Mouse (Mus musculus) embryonic facial prominence, embryonic 15.5 days (tissue): Measurements from ENCODE around the gene Fggy. TPM values are rescaled to one million over a fixed set of nuclear protein-coding genes. Genes with fewer than 3 reads are reported as not detected.
A peak's percentile ranks its signal among the peaks of the same experiment; 100 is the strongest.

Source experiments
- ATAC-seq: fragments of 200-750 bp; cut with Nextera tagmentation; 2 replicates; pipeline ENCODE4 v1.8.0; 2017; ENCODE audit warnings: low read depth, moderate TSS enrichment; ENCODE audit not compliant: insufficient number of reproducible peaks, low FRiP score, low TSS enrichment
- H3K27ac ChIP-seq: fragments of 300-500 bp; sonication (generic); replicated peaks from 2 replicates; pipeline ENCODE4 v1.5.1; 2015; ENCODE audit warnings: mild to moderate bottlenecking, inconsistent platforms
- H3K27me3 ChIP-seq: fragments of 300-500 bp; sonication (generic); 2 replicates; pipeline ENCODE4 v1.6.1; 2015; ENCODE audit warnings: inconsistent platforms
- H3K36me3 ChIP-seq: fragments of 300-500 bp; sonication (generic); 2 replicates; pipeline ENCODE4 v1.6.1; 2015; ENCODE audit warnings: mild to moderate bottlenecking, inconsistent platforms
- H3K4me1 ChIP-seq: fragments of 300-500 bp; sonication (generic); 2 replicates; pipeline ENCODE4 v1.6.1; 2015; ENCODE audit warnings: inconsistent platforms
- H3K4me2 ChIP-seq: fragments of 300-500 bp; sonication (generic); replicated peaks from 2 replicates; pipeline ENCODE4 v1.6.1; 2015; ENCODE audit warnings: mild to moderate bottlenecking, inconsistent platforms
- H3K4me3 ChIP-seq: fragments of 300-500 bp; sonication (generic); replicated peaks from 2 replicates; pipeline ENCODE4 v1.5.1; 2015; ENCODE audit warnings: mild to moderate bottlenecking, inconsistent platforms
- H3K9ac ChIP-seq: fragments of 300-500 bp; sonication (generic); 2 replicates; pipeline ENCODE4 v1.6.1; 2015; ENCODE audit warnings: inconsistent platforms
- H3K9me3 ChIP-seq: fragments of 300-500 bp; sonication (generic); replicated peaks from 2 replicates; pipeline ENCODE4 v1.6.1; 2016; ENCODE audit warnings: inconsistent platforms
- WGBS: fragments of 180-500 bp; shearing (Covaris S2); methylation state at CpG from one replicate; pipeline ENCODE4 v1.1.7; 2015; 5-methylcytosine and 5-hydroxymethylcytosine counted together
- polyA plus RNA-seq: library from polyadenylated mRNA; unstranded; fragments of >200 nt; fragmentation: Nextera tagmentation; extraction: Ambion mirVana; gene quantifications from 2 replicates; pipeline ENCODE4 v1.2.1, GENCODE M21; 2015

Gene Fggy
- polyA plus RNA-seq, 1 experiment from 2014 or later: 9.6 TPM

DNA sequence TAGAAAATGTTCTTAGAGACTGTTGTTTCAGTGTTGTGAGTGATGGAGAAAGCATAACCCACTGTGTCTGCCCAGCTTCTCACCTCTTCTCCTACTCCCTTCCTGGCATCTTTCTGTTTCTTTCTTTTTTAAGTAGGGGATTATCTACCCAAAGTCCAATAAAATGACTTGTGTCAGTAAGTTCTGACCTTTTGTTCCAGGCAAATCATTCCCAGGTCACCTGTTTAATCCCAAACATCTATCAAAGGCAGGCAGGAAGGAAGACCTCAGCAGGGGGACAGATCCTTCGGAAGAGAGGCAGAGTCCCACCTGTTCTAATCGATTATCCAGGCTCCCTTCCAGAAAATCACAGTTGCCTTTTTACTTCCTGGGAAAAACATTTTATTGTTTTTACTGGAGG, 143.1 kb downstream of the Fggy start:
- Histone ChIP-seq H3K9ac (no peak overlapping the region), H3K4me1 (no peaks in the 10 kb centered on the region), H3K36me3 (no peaks in the 10 kb centered on the region), H3K27ac (no peak overlapping the region), H3K4me2 (no peak overlapping the region), H3K9me3 (no peaks in the 10 kb centered on the region), H3K27me3 (no peaks in the 10 kb centered on the region), H3K4me3 (no peak overlapping the region)
- 51% methylated on average over 2 of the region's 2 CpGs for WGBS
- ATAC-seq: no peak

DNA sequence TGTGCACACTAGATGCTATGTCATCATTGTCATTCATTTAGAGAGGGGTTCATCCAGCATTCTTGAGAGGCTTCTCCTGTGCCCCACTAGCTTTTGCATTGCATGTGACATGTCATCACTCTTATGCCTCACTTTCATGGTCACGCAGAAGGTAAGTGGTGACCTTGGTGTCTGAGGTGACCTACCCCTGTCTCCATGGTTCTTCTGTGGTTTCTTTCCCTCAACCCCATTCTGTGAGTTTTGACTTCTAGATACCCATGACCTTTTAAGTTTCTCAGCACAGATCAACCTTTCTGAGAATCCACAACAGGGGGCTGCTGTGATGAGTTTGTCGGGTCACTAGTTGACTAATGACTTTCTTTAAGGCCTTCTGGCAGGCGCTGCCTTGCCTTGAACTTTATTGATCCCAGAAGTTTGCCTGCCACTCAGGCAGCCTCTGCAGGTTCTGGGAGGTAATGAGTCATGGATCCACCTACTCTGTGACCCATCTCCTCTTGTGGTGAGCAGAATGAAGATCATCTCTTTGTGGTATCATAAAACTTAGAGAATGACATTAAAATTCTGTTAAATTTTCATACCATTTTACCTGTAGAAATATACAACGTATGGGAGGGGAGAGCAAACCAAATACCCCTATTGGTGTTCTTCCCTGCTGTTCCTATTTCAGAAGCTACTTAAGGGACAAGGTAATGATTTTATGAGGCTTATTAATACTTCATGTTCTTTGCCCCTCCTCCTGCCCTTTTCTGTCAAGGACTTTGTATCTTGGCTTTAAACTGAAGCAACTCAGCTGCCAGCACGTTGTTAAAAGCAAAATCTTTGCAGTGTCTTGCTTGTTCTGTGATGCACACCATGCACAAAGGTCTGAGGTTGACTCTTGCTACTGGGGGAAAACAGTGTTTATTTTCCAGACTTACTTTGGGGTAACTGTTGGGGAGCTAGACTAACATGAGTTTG, 150.9 kb downstream of the Fggy start:
- no peaks in the 10 kb centered on the region for H3K27me3 ChIP-seq
- no peak overlapping the region for H3K4me2 ChIP-seq
- no peak overlapping the region for H3K4me3 ChIP-seq
- H3K9me3 ChIP-seq: no peaks in the 10 kb centered on the region
- no peak overlapping the region for H3K9ac ChIP-seq
- H3K4me1 ChIP-seq: no peaks in the 10 kb centered on the region
- no peak overlapping the region for H3K27ac ChIP-seq
- no peaks in the 10 kb centered on the region for H3K36me3 ChIP-seq
- no peak for ATAC-seq
- 75% methylated on average over 5 of the region's 5 CpGs for WGBS

DNA sequence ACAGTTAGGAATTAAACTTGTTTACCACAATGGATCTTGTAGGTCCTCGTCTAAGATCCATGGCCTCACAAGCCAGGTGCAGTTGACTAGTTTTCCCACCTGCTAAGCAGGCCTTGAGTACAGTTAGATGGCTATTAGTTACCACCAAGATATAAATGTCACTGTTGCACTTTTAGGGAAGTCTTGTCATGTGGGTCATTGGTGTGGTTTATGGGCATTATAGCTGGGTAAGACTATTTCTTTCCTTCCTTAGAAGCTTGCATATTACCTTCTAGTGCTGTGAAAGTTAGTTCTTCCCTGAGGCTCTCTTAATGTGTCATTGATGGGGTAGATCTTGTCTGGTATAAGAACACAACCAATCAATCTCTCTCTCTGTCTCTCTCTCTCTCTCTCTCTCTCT, 152.4 kb downstream of the Fggy start:
- H3K4me2 ChIP-seq: no peak overlapping the region
- WGBS: 77% methylated on average over 1 of the region's 1 CpGs
- no peak for ATAC-seq
- no peaks in the 10 kb centered on the region for H3K4me1 ChIP-seq
- H3K27ac ChIP-seq: no peak overlapping the region
- no peaks in the 10 kb centered on the region for H3K36me3 ChIP-seq
- H3K27me3 ChIP-seq: no peaks in the 10 kb centered on the region
- no peak overlapping the region for H3K9ac ChIP-seq
- no peak overlapping the region for H3K4me3 ChIP-seq
- H3K9me3 ChIP-seq: no peaks in the 10 kb centered on the region

DNA sequence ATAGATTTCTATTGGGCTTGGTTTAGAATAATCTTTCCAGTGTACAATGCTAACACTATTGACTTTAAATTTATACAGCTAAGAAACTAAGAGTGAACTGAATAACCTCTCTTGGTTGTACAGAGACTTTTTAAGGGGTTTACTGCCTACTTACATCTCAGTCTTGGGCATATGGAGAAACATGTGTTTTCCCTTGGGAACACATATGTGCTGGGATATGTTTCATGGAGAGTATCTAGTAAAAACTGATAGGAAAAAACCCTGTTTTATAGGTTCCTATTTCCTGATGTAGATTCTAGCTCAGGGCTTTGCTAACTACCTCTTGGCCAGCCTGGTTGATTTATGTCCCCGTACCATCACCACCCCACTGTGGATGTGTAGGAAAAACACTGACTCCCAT, 155.5 kb downstream of the Fggy start:
- Histone ChIP-seq H3K4me1 (no peaks in the 10 kb centered on the region), H3K36me3 (no peaks in the 10 kb centered on the region), H3K4me3 (no peak overlapping the region), H3K9me3 (no peaks in the 10 kb centered on the region), H3K27ac (no peak overlapping the region), H3K27me3 (no peaks in the 10 kb centered on the region), H3K4me2 (no peak overlapping the region), H3K9ac (no peak overlapping the region)
- WGBS: 86% methylated on average over 1 of the region's 1 CpGs
- no peak for ATAC-seq

DNA sequence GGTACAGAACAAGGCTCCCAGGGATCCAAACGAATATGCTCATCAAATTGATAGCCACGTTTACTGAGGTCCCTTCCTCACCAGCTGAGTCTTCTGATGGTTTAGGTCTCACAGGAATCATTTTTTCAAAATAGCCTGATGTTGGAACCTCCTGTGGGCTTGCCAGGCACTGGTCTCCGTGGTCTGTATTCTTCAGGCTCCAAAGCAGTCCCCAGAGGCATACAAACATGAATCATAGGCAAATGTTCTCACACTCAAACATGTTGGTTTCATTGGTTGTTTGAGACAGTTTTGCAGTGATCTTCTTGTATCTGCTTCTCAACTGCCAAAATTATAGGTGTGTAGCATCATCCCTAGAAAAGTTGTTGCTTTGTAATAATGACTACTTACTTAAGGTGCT, 156.0 kb downstream of the Fggy start:
- no peaks in the 10 kb centered on the region for H3K4me1 ChIP-seq
- no peaks in the 10 kb centered on the region for H3K27me3 ChIP-seq
- no peaks in the 10 kb centered on the region for H3K9me3 ChIP-seq
- 78% methylated on average over 3 of the region's 3 CpGs for WGBS
- no peak overlapping the region for H3K9ac ChIP-seq
- H3K27ac ChIP-seq: no peak overlapping the region
- H3K36me3 ChIP-seq: no peaks in the 10 kb centered on the region
- no peak overlapping the region for H3K4me2 ChIP-seq
- no peak for ATAC-seq
- no peak overlapping the region for H3K4me3 ChIP-seq

DNA sequence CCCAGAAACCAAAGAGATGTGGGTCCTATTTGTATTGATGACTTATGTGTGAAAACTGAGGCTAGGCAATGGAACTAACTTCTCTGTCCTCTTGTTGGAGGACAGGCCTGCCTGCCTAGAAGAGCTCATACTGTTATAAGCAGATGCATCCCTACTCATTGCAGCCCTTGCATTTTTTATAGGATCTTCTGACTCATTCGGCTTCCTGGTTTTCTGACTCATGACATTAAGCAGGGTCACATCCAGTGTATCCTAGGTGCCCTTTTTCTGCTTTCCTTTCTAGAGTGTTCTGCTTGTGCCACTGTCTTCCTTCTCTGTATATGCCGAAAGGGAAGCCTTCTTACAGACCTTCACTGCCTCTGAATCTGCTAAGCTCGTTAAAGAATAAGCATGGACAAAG, 158.8 kb downstream of the Fggy start:
- 81% methylated on average over 3 of the region's 3 CpGs for WGBS
- no peaks in the 10 kb centered on the region for H3K9me3 ChIP-seq
- H3K36me3 ChIP-seq: no peaks in the 10 kb centered on the region
- H3K4me1 ChIP-seq: no peaks in the 10 kb centered on the region
- H3K9ac ChIP-seq: no peak overlapping the region
- no peak overlapping the region for H3K27ac ChIP-seq
- ATAC-seq: no peak
- no peaks in the 10 kb centered on the region for H3K27me3 ChIP-seq
- H3K4me3 ChIP-seq: no peak overlapping the region
- no peak overlapping the region for H3K4me2 ChIP-seq

DNA sequence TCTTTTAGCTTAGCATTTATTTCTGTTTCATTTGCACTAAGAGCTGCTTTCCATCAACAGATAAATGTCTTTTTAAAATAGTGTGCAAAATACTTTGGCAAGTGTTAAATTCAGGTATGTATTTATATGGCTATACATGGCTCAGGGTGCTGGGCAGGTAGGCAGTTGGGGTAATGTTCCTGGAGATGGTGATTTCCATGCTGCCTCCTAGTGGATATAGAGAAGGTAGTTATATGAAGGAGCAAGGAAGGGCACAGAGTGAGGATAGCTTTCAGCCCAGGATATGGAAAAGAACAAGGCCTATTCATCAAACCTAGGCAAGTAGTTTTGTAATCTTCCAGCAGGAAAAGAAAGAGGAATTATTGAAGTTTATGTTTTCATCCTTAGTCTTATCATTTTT, 166.3 kb downstream of the Fggy start:
- Histone ChIP-seq H3K27ac (no peak overlapping the region), H3K4me2 (no peak overlapping the region), H3K27me3 (no peaks in the 10 kb centered on the region), H3K9me3 (no peaks in the 10 kb centered on the region), H3K36me3 (no peaks in the 10 kb centered on the region), H3K9ac (no peak overlapping the region), H3K4me1 (no peaks in the 10 kb centered on the region), H3K4me3 (no peak overlapping the region)
- ATAC-seq: no peak

DNA sequence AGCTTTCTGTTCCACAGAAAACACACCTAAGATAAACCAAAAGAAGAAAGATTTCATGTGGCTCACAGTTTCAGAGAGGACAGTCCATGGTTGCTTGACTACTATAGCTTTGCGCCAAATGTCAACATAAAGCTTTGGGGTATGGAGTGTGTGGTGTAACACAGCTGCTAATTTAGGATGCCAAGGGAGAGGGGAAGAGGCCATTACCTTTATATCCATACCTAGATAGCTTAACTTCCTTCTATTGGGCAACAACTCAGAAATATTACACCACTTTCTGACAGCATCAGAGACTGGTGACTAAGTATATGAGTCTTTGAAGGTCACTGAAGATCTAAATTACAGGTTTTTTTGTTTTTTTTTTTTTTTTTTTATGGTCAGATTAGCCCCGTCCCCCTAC, 169.1 kb downstream of the Fggy start:
- Histone ChIP-seq H3K4me1 (0 out of 2 replicates have a peak, but pooled peaks cover 4% of the 10 kb centered on the region), H3K27ac (no peak overlapping the region), H3K4me3 (no peak overlapping the region), H3K9ac (no peak overlapping the region), H3K4me2 (no peak overlapping the region), H3K9me3 (no peaks in the 10 kb centered on the region), H3K36me3 (no peaks in the 10 kb centered on the region), H3K27me3 (no peaks in the 10 kb centered on the region)
- ATAC-seq: no peak
- 85% methylated on average over 2 of the region's 2 CpGs for WGBS

DNA sequence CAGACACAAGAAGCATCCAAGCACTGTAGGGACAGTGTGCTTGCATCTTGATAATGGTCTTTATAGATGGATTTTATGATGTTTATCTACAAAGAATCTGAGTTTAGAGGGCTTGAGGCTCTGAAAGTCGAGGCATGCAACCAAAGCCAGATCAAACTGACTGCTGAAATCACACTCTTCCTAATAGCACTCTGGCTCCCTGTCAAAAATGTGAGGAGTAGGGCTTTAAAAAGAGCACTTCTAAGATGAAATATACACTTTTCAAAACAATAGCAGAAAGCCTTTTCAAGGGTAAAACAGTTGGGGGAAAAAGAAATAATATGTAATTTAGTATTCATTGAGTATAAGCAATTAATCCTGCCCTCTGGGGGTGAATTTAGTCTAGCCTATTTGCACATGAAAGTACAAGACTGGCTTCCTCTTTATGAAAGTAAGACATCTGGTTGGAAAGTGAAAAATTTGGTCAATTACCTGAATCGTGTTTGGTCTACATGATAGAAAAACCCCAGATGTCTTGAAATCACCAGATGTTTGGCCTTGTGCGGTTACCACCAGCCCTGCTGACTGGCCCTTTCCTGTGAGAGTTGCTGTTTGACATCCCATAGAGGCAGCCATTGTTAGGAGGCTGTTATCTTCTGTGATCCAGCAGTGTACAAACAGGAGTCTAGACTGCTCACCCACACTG, 172.0 kb downstream of the Fggy start:
- 19% methylated on average over 3 of the region's 3 CpGs for WGBS
- Histone ChIP-seq H3K4me2 (no peak overlapping the region), H3K36me3 (no peaks in the 10 kb centered on the region), H3K4me1 (peaks cover 14% of the 10 kb centered on the region), H3K9ac (no peak overlapping the region), H3K27me3 (no peaks in the 10 kb centered on the region), H3K4me3 (no peak overlapping the region), H3K27ac (peak overlapping the region; percentile 51; the same call in 1 of the 2 replicates), H3K9me3 (no peaks in the 10 kb centered on the region)
- ATAC-seq: no peak; the same call in 1 of the 2 replicates

DNA sequence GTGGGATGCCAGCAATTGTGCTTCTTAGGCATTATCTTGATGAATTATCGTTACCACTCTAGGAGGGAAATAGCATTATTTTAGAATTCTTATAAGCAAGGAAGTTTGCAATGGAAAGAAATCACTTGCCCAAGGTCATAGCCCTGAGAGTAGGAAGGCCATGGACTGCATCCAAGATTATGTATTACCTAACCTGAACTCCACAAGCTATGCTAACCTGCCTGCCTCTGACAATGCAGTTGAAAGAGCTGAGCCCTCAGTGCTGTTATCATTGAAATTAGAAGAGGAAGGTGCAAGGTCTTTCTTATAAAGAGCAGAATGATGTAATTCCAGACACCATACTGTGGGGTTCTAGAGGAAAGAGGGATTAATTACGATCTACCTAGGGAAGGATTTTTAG, 173.8 kb downstream of the Fggy start:
- WGBS: 78% methylated on average over 2 of the region's 2 CpGs
- H3K4me1 ChIP-seq: peaks cover 14% of the 10 kb centered on the region
- H3K27ac ChIP-seq: no peak overlapping the region
- no peaks in the 10 kb centered on the region for H3K36me3 ChIP-seq
- no peaks in the 10 kb centered on the region for H3K27me3 ChIP-seq
- no peak overlapping the region for H3K9ac ChIP-seq
- H3K4me3 ChIP-seq: no peak overlapping the region
- H3K4me2 ChIP-seq: no peak overlapping the region
- ATAC-seq: no peak
- H3K9me3 ChIP-seq: no peaks in the 10 kb centered on the region

DNA sequence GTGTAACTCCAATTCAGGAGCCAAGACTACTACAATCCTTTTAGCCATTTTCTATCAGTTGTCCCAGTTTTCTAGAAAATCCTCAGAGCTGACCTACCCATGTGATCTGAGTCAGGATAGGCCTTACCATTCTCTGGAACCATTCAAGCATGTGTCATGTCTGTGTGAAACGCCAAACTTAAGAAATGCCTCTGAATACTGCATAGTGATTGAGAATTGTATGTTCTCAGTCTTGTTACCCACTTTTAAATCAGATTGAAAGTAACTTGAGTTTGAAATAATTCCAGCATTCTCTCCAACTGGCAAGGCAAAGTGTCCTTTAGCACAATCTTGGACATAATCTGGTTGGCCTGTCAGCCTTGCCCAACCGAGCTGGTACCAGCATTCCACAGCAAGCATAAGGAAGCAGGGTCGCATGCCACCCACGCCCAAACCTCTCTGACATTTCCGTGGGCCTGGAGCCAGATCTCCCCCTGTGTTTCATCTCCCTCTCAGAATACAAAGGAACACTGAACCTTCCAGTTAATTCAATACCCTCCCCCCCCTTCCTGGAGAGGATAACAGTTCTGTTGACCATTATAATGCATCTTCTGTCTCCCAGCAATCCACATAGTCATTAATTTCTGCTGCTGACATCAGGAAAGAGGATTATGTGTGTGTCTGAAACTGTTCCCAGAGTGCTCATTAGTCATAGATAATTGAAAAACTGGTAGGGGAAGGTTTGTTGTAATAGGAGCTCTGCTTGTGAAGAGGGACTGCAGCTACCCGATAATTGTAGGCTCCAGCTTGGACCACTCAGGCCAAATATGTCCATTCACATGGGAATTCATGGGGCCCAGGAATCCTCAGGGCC, 176.3 kb downstream of the Fggy start:
- H3K9ac ChIP-seq: no peak overlapping the region
- no peaks in the 10 kb centered on the region for H3K27me3 ChIP-seq
- H3K4me2 ChIP-seq: no peak overlapping the region
- H3K9me3 ChIP-seq: no peaks in the 10 kb centered on the region
- H3K4me3 ChIP-seq: no peak overlapping the region
- H3K27ac ChIP-seq: peak overlapping the region; percentile 25; the same call in 1 of the 2 replicates
- 0 out of 2 replicates have a peak, but pooled peaks have one; percentile 29 for ATAC-seq
- H3K4me1 ChIP-seq: peaks cover 14% of the 10 kb centered on the region
- WGBS: 21% methylated on average over 6 of the region's 6 CpGs
- H3K36me3 ChIP-seq: no peaks in the 10 kb centered on the region
